Mouse (Mus musculus) cerebral cortex, adult 2 months (tissue): Measurements from ENCODE around the gene Frem1.

Experiments
- WGBS: fragments of 180-500 bp; shearing (Covaris S2); methylation state at CpG from one replicate; pipeline ENCODE4 v1.1.7; 2018; 5-methylcytosine and 5-hydroxymethylcytosine counted together

Gene Frem1

GRCm38 (mm10) chr4:82930079-82930478, 122.1 kb downstream of the Frem1 start:
- WGBS = 95% methylated on average over 5 of the region's 5 CpGs

- 84% methylated on average over 4 of the region's 4 CpGs for WGBS
Observed at GRCm38 (mm10) chr4:82921962-82922361, 130.2 kb downstream of the Frem1 start.

GRCm38 (mm10) chr4:82918625-82919024, 133.5 kb downstream of the Frem1 start:
- 88% methylated on average over 2 of the region's 2 CpGs for WGBS

- WGBS = 43% methylated on average over 5 of the region's 5 CpGs
Observed at GRCm38 (mm10) chr4:82916678-82917050, 135.5 kb downstream of the Frem1 start.

GRCm38 (mm10) chr4:82916003-82916677, 136.0 kb downstream of the Frem1 start:
- WGBS = 27% methylated on average over 14 of the region's 14 CpGs

GRCm38 (mm10) chr4:82915576-82915975, 136.6 kb downstream of the Frem1 start:
- WGBS = 36% methylated on average over 7 of the region's 7 CpGs

- WGBS = 81% methylated on average over 11 of the region's 11 CpGs
Observed at GRCm38 (mm10) chr4:82914601-82915143, 137.5 kb downstream of the Frem1 start.

GRCm38 (mm10) chr4:82895227-82895626, 156.9 kb downstream of the Frem1 start:
- WGBS = 94% methylated on average over 10 of the region's 10 CpGs

- 27% methylated on average over 5 of the region's 5 CpGs for WGBS
Observed at GRCm38 (mm10) chr4:82892247-82892646, 159.9 kb downstream of the Frem1 start.

GRCm38 (mm10) chr4:82891566-82891965, 160.6 kb downstream of the Frem1 start:
- WGBS = 61% methylated on average over 2 of the region's 2 CpGs

GRCm38 (mm10) chr4:82891049-82891448, 161.1 kb downstream of the Frem1 start:
- WGBS = 39% methylated on average over 7 of the region's 7 CpGs

- WGBS = 63% methylated on average over 4 of the region's 4 CpGs
Observed at GRCm38 (mm10) chr4:82890585-82890984, 161.6 kb downstream of the Frem1 start.

- WGBS = 79% methylated on average over 2 of the region's 2 CpGs
Observed at GRCm38 (mm10) chr4:82886148-82886547, 166.0 kb downstream of the Frem1 start.

- 79% methylated on average over 1 of the region's 1 CpGs for WGBS
Observed at GRCm38 (mm10) chr4:82885535-82885913, 166.6 kb downstream of the Frem1 start.

GRCm38 (mm10) chr4:82884636-82885534, 167.3 kb downstream of the Frem1 start, which contains the start of gene Cer1:
Gene Cer1 (minus strand): TSS chr4:82885148.
- WGBS = 70% methylated on average over 19 of the region's 19 CpGs

GRCm38 (mm10) chr4:82882500-82882899, 169.6 kb downstream of the Frem1 start:
- WGBS = 88% methylated on average over 9 of the region's 9 CpGs

- 84% methylated on average over 3 of the region's 3 CpGs for WGBS
Observed at GRCm38 (mm10) chr4:82881366-82881765, 170.8 kb downstream of the Frem1 start.

GRCm38 (mm10) chr4:82880243-82880642, 171.9 kb downstream of the Frem1 start:
- 93% methylated on average over 2 of the region's 2 CpGs for WGBS

GRCm38 (mm10) chr4:82879152-82879551, 173.0 kb downstream of the Frem1 start:
- 47% methylated on average over 6 of the region's 6 CpGs for WGBS

GRCm38 (mm10) chr4:82876656-82877055, 175.5 kb downstream of the Frem1 start:
- WGBS = 88% methylated on average over 2 of the region's 2 CpGs

- WGBS = 82% methylated on average over 4 of the region's 4 CpGs
Observed at GRCm38 (mm10) chr4:82875532-82875931, 176.6 kb downstream of the Frem1 start.

GRCm38 (mm10) chr4:82874791-82875190, 177.3 kb downstream of the Frem1 start:
- WGBS = 78% methylated on average over 4 of the region's 4 CpGs

- 82% methylated on average over 4 of the region's 4 CpGs for WGBS
Observed at GRCm38 (mm10) chr4:82872548-82872947, 179.6 kb downstream of the Frem1 start.
